Mouse (Mus musculus): ENCODE results near the gene A030005L19Rik.
"Not testable (repeated sequence)": the region's sequence is repeated elsewhere in the genome, so short reads cannot be mapped to it uniquely, and the experiment has no call there.

A030005L19Rik gene

DNA sequence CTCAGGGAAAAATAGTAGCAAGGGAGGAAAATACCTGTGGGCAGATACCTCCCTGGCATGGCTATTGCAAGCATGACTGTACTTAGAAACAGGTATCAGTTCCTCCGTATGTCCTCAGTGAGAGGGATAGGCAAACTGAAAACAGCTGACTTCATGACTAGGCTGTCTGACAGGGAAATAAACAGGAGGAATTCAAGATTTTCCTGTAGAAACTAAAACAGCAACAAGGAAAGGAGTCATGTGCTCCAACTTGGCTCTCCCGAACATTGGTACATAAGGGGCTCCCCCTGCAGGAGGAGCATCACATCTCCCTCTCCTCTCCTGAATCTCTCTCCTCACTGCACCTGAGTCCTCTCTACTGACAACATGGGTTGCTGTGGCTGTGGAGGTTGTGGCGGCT is at the start of gene A030005L19Rik:
A030005L19Rik (plus strand) TSS at position 301 of the 400 bp plus-strand sequence.
- in situ Hi-C loops (cut with MboI; ENCODE audit: unreplicated experiment in 2 of 2): no loop called here

DNA sequence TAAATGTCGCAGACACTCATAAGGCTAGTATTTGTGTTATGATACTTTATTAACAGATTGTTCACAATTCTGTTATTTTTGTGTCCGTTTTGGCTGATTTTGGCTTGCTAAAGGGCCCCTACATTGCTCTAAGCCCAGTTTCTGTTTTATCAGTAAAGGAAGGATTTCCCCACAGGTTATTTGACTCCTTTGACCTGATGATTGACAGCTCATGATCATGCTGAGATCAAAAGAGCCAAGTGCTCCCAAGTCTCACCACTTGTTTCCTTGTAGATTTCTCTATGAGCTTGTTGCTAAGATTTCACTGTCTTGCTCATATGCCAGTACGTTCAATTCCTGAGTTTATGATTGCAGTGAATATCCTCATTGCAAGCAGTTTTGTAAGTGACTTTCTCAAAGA is 42.9 kb upstream of the A030005L19Rik start:
- in situ Hi-C loops (cut with MboI; ENCODE audit: unreplicated experiment in 2 of 2): no loop called here

DNA sequence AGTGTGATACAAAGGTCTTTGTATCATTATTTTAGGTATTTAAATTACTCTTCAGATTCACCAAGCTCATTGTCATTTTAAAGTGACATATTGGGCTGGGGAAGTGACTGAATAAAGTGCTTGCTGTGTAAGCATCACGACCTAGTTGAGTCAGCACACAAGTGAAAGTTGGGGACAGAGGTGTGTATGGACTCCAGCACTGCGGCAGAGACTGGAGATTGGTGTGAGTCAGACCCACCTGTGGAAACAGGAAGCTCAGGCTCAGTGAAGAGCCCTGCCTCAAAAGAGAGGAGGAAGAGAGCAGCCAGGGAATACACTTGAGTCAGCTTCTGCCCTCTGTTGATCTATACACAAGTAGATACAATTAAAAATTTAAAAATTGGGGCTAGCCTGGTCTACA is 34.0 kb upstream of the A030005L19Rik start:
- in situ Hi-C loops (cut with MboI; ENCODE audit: unreplicated experiment in 2 of 2): loop anchor here in 1 of 2 experiments (25.0 kb wide), 1 partner anchor 1883 kb away; no protein-coding TSS in a partner anchor

- in situ Hi-C loops (cut with MboI; ENCODE audit: unreplicated experiment in 2 of 2): loop anchor here in 1 of 2 experiments (25.0 kb wide), 1 partner anchor 1882 kb away; no protein-coding TSS in a partner anchor
These were observed 32.9 kb upstream of the A030005L19Rik start for GRCm38 (mm10) chr1:82880196-82880595.

- in situ Hi-C loops (cut with MboI; ENCODE audit: unreplicated experiment in 2 of 2): loop anchor here in 1 of 2 experiments (25.0 kb wide), 1 partner anchor 1869 kb away; no protein-coding TSS in a partner anchor
These were observed 19.9 kb upstream of the A030005L19Rik start for GRCm38 (mm10) chr1:82893269-82893668.

- in situ Hi-C loops (cut with MboI; ENCODE audit: unreplicated experiment in 2 of 2): no loop called here
These were observed 12.6 kb upstream of the A030005L19Rik start for GRCm38 (mm10) chr1:82900567-82900966.

- in situ Hi-C loops (cut with MboI; ENCODE audit: unreplicated experiment in 2 of 2): no loop called here
These were observed 11.9 kb upstream of the A030005L19Rik start for GRCm38 (mm10) chr1:82901201-82901600.

GRCm38 (mm10) chr1:82905886-82906285 is 7.2 kb upstream of the A030005L19Rik start:
- in situ Hi-C loops (cut with MboI; ENCODE audit: unreplicated experiment in 2 of 2): no loop called here

- in situ Hi-C loops (cut with MboI; ENCODE audit: unreplicated experiment in 2 of 2): not testable (repeated sequence)
These were observed 309 bp downstream of the A030005L19Rik start for GRCm38 (mm10) chr1:82913434-82913833.

DNA sequence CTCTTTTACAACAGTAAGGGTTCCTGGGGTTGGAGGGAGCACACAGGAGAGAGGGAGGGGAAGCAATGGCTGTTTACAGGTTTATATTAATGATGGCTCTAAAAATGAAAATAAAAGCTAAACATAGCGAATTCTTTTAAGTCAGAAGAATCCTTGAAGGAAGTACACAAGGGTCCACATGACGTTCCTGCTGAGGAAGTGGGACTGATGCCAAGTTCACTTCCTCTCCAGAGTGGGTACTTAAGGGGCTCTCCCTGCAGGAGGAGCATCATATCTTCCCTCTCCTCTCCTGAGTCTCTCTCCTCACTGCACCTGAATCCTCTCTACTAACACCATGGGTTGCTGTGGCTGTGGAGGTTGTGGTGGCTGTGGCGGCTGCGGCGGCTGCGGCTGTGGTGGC is 11.5 kb downstream of the A030005L19Rik start, which contains the start of gene A030014E15Rik:
A030014E15Rik (plus strand) TSS at position 268 of the 400 bp plus-strand sequence.
- in situ Hi-C loops (cut with MboI; ENCODE audit: unreplicated experiment in 2 of 2): no loop called here

- in situ Hi-C loops (cut with MboI; ENCODE audit: unreplicated experiment in 2 of 2): not testable (repeated sequence)
These were observed 17.4 kb downstream of the A030005L19Rik start for GRCm38 (mm10) chr1:82930558-82930957.

DNA sequence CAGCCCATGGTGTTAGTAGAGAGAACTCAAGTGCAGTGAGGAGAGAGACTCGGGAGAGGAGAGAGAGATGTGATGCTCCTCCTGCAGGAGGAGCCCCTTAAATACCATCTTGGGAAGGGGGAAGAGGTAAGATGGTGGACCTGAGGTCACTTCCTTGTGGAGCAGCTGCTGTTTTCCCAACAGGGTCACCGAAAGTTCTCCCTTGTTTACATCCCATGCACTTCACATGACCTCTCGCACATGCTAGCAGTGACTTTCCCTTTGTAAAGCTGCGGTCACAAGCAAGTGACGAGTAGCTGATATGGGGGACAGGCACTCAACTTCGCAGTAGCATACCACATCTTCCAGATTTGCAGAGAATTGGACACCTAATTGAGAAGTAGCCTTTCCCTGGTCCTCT is 18.2 kb downstream of the A030005L19Rik start, which contains the start of gene Gm6217:
Gm6217 (minus strand) TSS at position 74 of the 400 bp plus-strand sequence.
- in situ Hi-C loops (cut with MboI; ENCODE audit: unreplicated experiment in 2 of 2): not testable (repeated sequence)

DNA sequence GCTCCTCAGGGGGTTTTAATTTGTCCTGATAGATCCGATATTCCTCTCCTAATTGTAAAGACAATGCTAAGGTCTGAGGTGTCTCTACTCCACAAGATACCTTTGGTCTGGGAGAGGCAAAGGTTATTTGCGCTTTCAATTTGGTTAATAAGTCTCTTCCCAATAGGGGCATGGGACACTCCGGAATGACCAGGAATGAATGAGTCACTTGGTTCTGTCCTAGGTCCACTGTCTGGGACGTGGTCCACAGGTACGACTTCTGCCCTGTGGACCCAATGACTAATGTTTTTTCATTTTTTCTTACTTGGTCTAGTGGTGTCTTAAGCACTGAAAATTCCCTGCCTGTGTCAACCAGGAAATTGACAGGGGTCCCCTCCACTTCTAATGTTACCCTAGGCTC is 25.5 kb downstream of the A030005L19Rik start:
- in situ Hi-C loops (cut with MboI; ENCODE audit: unreplicated experiment in 2 of 2): no loop called here

DNA sequence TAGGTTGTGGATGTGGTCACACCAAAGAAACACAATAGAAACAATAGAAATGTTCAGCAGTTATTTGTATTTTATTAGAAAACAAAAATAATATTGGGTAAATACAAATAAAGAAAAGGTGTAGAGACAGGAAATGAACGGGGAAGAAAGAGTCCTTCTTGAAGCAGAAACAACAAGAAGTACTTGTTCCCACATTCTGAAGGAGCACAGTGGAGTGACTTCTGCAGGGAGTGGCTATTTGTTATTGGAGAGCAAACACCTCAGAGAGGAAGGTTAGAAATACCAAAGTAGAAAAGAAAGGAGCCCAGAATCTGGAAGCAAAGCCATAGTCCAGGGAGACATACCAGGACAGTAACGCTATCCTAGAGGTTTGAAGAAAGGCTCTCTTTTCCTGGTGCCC is 29.4 kb downstream of the A030005L19Rik start:
- in situ Hi-C loops (cut with MboI; ENCODE audit: unreplicated experiment in 2 of 2): not testable (repeated sequence)

- in situ Hi-C loops (cut with MboI; ENCODE audit: unreplicated experiment in 2 of 2): not testable (repeated sequence)
These were observed 30.2 kb downstream of the A030005L19Rik start, which contains the start of gene A030003K21Rik for GRCm38 (mm10) chr1:82943295-82943694. TSS of gene A030003K21Rik (minus strand) at chr1:82943388.

DNA sequence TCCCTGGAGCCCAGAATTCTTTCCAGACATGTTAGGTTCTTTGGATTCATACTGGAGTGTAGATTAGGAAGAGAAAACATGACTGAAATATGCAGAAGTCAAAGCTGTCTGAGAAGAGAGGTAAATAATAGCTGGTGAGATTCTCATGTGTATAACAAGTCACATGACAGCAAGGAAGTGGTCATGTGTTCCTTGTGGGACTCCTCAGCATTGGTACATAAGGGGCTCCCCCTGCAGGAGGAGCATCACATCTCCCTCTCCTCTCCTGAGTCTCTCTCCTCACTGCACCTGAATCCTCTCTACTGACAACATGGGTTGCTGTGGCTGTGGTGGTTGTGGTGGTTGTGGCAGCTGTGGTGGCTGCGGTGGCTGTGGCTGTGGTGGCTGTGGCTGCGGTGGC is 32.9 kb downstream of the A030005L19Rik start:
- in situ Hi-C loops (cut with MboI; ENCODE audit: unreplicated experiment in 2 of 2): not testable (repeated sequence)

DNA sequence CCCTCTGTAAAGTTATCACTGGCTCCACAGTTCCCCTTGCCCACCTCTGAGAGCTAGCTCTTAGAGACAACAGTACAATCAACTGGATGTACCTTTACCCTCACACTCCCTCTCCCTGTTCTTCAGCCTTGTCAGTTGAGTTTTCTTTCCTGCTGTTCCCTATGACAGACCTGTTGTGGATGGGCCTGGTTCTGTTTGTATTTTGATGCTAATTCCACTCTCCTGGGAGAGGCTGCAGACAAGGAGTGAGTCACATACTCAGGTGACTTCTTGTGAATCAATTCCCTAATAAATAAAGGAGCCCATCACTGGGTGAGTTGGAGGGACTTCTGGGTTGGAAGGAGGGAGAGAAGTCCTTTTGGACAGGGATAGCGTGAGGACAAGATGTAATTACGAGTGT is 35.5 kb downstream of the A030005L19Rik start:
- in situ Hi-C loops (cut with MboI; ENCODE audit: unreplicated experiment in 2 of 2): no loop called here

DNA sequence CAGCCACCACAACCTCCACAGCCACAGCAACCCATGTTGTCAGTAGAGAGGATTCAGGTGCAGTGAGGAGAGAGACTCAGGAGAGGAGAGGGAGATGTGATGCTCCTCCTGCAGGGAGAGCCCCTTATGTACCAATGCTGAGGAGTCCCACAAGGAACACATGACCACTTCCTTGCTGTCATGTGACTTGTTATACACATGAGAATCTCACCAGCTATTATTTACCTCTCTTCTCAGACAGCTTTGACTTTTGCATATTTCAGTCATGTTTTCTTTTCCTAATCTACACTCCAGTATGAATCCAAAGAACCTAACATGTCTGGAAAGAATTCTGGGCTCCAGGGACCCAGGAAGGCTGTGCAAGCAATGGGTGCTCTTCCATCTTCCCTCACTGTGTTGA is 42.8 kb downstream of the A030005L19Rik start, which contains the start of gene Gm7544:
Gm7544 (minus strand) TSS at position 101 of the 400 bp plus-strand sequence.
- in situ Hi-C loops (cut with MboI; ENCODE audit: unreplicated experiment in 2 of 2): not testable (repeated sequence)

DNA sequence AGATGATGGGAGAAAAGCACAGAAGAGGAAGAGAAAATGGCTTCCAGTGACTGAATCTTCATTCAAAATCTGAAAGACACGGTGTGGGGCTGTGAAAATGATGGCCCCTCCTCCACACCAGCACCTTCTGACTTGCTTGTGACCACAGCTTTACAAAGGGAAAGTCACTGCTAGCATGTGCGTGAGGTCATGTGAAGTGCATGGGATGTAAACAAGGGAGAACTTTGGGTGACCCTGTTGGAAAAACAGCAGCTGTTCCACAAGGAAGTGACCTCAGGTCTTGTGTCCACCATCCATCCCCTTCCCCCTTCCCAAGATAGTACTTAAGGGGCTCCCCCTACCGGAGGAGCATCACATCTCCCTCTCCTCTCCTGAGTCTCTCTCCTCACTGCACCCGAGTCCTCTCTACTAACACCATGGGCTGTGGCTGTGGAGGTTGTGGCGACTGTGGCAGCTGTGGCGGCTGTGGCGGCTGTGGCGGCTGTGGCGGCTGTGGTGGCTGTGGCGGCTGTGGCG is 46.8 kb downstream of the A030005L19Rik start, which contains the start of gene Gm47955:
Gm47955 (plus strand) TSS at position 417 of the 516 bp plus-strand sequence.
- in situ Hi-C loops (cut with MboI; ENCODE audit: unreplicated experiment in 2 of 2): no loop called here

All from v-Abl transformed pro-B cells (cell line).